Mouse (Mus musculus): ENCODE data around the gene Kctd18. TPM values are rescaled to one million over a fixed set of nuclear protein-coding genes. Genes with fewer than 3 reads are reported as not detected.

Kctd18 gene
- total and polyA plus RNA-seq, 2 experiments from 2014 or later, result 26.0 to 27.2 TPM

- no peak for TF ChIP-seq CTCF (IDR thresholded peaks at IDR 0.05; ENCODE audit: low read depth)
- no peaks in the 10 kb centered on the region for H3K4me1 ChIP-seq (ENCODE audit: insufficient read depth, low read length)
- no peaks in the 10 kb centered on the region for H3K36me3 ChIP-seq (ENCODE audit: insufficient read depth, low read length)
- H3K27ac ChIP-seq, result peak within 1 kb of the TSS; percentile 93
- peak within 1 kb of the TSS; percentile 83 for H3K4me3 ChIP-seq (ENCODE audit: low read length)
- H3K27me3 ChIP-seq (ENCODE audit: insufficient read depth, low read length), result no peaks in the 10 kb centered on the region
- ATAC-seq (peak; percentile 100), DNase-seq (ENCODE audit: low spot score) (peak; percentile 99)
- peak within 1 kb of the TSS; percentile 92 for H3K4me2 ChIP-seq (ENCODE audit: low read depth, low read length)
- H3K9me3 ChIP-seq (ENCODE audit: low read length), result no peaks in the 10 kb centered on the region
- peak within 1 kb of the TSS; percentile 54 for H3K9ac ChIP-seq (replicated peaks; ENCODE audit: low read length)
- WGBS, result 7% methylated on average over 30 of the region's 30 CpGs
Measured at GRCm38 (mm10) chr1:57995432-57996132, 23.2 kb downstream of the Kctd18 start, which contains the start of gene Sgo2a. Sgo2a (plus strand) TSS chr1:57995971.

DNA sequence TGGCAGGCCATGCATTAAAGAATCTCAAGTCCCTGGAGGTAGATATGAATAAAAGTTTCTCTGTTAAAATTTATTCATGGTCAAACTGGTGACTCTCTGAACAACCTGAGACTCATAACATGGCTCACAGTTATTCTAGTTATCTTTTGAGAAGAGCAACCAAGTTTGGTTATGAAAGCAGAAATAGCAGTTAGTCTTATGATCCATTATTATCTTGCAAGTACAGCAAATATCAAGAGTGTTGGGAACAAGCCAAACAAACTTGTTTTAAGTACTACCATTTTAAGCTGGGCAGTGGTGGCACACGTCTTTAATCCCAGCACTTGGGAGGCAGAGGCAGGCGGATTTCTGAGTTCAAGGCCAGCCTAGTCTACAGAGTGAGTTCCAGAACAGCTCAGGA is 27.5 kb downstream of the Kctd18 start:
- no peak for TF ChIP-seq CTCF (IDR thresholded peaks at IDR 0.05; ENCODE audit: low read depth)
- WGBS, result 74% methylated on average over 2 of the region's 2 CpGs

GRCm38 (mm10) chr1:57989052-57989600 is 29.6 kb downstream of the Kctd18 start:
- DNase-seq (ENCODE audit: low spot score) (no peak), ATAC-seq (0 out of 2 replicates have a peak, but pooled peaks have one; percentile 40)
- TF ChIP-seq CTCF (IDR thresholded peaks at IDR 0.05; ENCODE audit: low read depth), result no peak
- Histone ChIP-seq H3K36me3 (ENCODE audit: insufficient read depth, low read length) (no peaks in the 10 kb centered on the region), H3K9me3 (ENCODE audit: low read length) (no peaks in the 10 kb centered on the region), H3K4me2 (ENCODE audit: low read depth, low read length) (no peak overlapping the region), H3K9ac (replicated peaks; ENCODE audit: low read length) (no peak overlapping the region), H3K27ac (no peak overlapping the region), H3K4me1 (ENCODE audit: insufficient read depth, low read length) (no peaks in the 10 kb centered on the region), H3K4me3 (ENCODE audit: low read length) (no peak overlapping the region), H3K27me3 (ENCODE audit: insufficient read depth, low read length) (no peaks in the 10 kb centered on the region)
- 59% methylated on average over 6 of the region's 6 CpGs for WGBS

More for the DNA sequence above, 27.5 kb downstream of the Kctd18 start:
- Histone ChIP-seq H3K4me1 (ENCODE audit: insufficient read depth, low read length) (no peaks in the 10 kb centered on the region), H3K4me2 (ENCODE audit: low read depth, low read length) (no peak overlapping the region), H3K36me3 (ENCODE audit: insufficient read depth, low read length) (no peaks in the 10 kb centered on the region), H3K9ac (replicated peaks; ENCODE audit: low read length) (no peak overlapping the region), H3K4me3 (ENCODE audit: low read length) (no peak overlapping the region), H3K9me3 (ENCODE audit: low read length) (no peaks in the 10 kb centered on the region), H3K27ac (no peak overlapping the region), H3K27me3 (ENCODE audit: insufficient read depth, low read length) (no peaks in the 10 kb centered on the region)
- no peak for DNase-seq (ENCODE audit: low spot score)
- ATAC-seq, result no peak

DNA sequence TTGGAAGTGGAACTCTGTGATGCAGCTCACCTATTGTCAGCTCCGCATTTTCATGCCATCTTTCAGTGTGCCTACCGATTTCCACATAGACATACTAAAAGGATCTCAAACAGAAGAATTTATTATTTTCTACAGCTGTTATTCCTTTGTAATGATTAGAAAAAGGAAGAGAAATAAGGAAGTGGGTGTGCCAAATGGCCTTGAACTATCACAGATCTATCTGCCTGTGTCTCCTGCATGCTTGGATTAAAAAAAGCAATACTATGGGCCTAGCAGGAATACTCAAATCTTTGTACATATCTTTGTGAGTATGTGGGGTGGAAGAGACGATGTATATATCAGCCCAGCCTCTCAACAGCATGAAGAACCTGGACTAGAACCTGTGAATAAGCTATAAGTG is 41.9 kb downstream of the Kctd18 start:
- no peak overlapping the region for H3K4me3 ChIP-seq (ENCODE audit: low read length)
- no peak for DNase-seq (ENCODE audit: low spot score)
- H3K36me3 ChIP-seq (ENCODE audit: insufficient read depth, low read length), result no peaks in the 10 kb centered on the region
- no peak for TF ChIP-seq CTCF (IDR thresholded peaks at IDR 0.05; ENCODE audit: low read depth)
- ATAC-seq, result no peak
- H3K4me2 ChIP-seq (ENCODE audit: low read depth, low read length), result no peak overlapping the region
- H3K4me1 ChIP-seq (ENCODE audit: insufficient read depth, low read length), result no peaks in the 10 kb centered on the region
- H3K27me3 ChIP-seq (ENCODE audit: insufficient read depth, low read length), result no peaks in the 10 kb centered on the region
- no peak overlapping the region for H3K27ac ChIP-seq
- 90% methylated on average over 3 of the region's 3 CpGs for WGBS
- no peak overlapping the region for H3K9ac ChIP-seq (replicated peaks; ENCODE audit: low read length)
- no peaks in the 10 kb centered on the region for H3K9me3 ChIP-seq (ENCODE audit: low read length)

- Histone ChIP-seq H3K4me2 (ENCODE audit: low read depth, low read length) (no peak overlapping the region), H3K9me3 (ENCODE audit: low read length) (no peaks in the 10 kb centered on the region), H3K36me3 (ENCODE audit: insufficient read depth, low read length) (no peaks in the 10 kb centered on the region), H3K27me3 (ENCODE audit: insufficient read depth, low read length) (no peaks in the 10 kb centered on the region), H3K9ac (replicated peaks; ENCODE audit: low read length) (no peak overlapping the region), H3K4me3 (ENCODE audit: low read length) (no peak overlapping the region), H3K27ac (no peak overlapping the region), H3K4me1 (ENCODE audit: insufficient read depth, low read length) (peaks cover 5% of the 10 kb centered on the region; the same call in 1 of the 2 replicates)
- ATAC-seq (no peak), DNase-seq (ENCODE audit: low spot score) (no peak)
- WGBS, result 86% methylated on average over 2 of the region's 2 CpGs
- TF ChIP-seq CTCF (IDR thresholded peaks at IDR 0.05; ENCODE audit: low read depth), result no peak
Measured at GRCm38 (mm10) chr1:57971588-57971987, 47.2 kb downstream of the Kctd18 start.

GRCm38 (mm10) chr1:57969327-57970271 is 49.2 kb downstream of the Kctd18 start:
- Histone ChIP-seq H3K36me3 (ENCODE audit: insufficient read depth, low read length) (peaks cover 1% of the 10 kb centered on the region; the same call in 1 of the 2 replicates), H3K27ac (peak overlapping the region; percentile 88), H3K9me3 (ENCODE audit: low read length) (no peaks in the 10 kb centered on the region), H3K4me1 (ENCODE audit: insufficient read depth, low read length) (peaks cover 5% of the 10 kb centered on the region; the same call in 1 of the 2 replicates), H3K27me3 (ENCODE audit: insufficient read depth, low read length) (no peaks in the 10 kb centered on the region), H3K4me2 (ENCODE audit: low read depth, low read length) (peak overlapping the region; percentile 86), H3K4me3 (ENCODE audit: low read length) (peak overlapping the region; percentile 75), H3K9ac (replicated peaks; ENCODE audit: low read length) (peak overlapping the region; percentile 83)
- ATAC-seq, result peak; percentile 98
- under 1% methylated on average over 65 of the region's 65 CpGs for WGBS
- peak; percentile 96 for DNase-seq (ENCODE audit: low spot score)
- TF ChIP-seq CTCF (IDR thresholded peaks at IDR 0.05; ENCODE audit: low read depth), result peak; percentile 67
